Mouse (Mus musculus): ENCODE results near the gene Clcn7. TPM values are rescaled to one million over a fixed set of nuclear protein-coding genes. Genes with fewer than 3 reads are reported as not detected.

Gene Clcn7
- total and polyA plus RNA-seq, 3 experiments: 10.9 to 16.4 TPM; not detected in 1

GRCm38 (mm10) chr17:25188150-25189031, 55.2 kb downstream of the Clcn7 start, which contains the start of gene Unkl (continued):
- TF ChIP-seq NELFE (IDR thresholded peaks at IDR 0.05; ENCODE audit: low read depth, low read length): 0 out of 2 replicates have a peak, but pooled peaks have one; percentile 43
- TF ChIP-seq NRF1 (IDR thresholded peaks at IDR 0.05; ENCODE audit: insufficient read depth, low read depth, low read length, poor library complexity, severe bottlenecking): peak; percentile 76
- no peak for TF ChIP-seq USF2 (IDR thresholded peaks at IDR 0.05; ENCODE audit: borderline replicate concordance in 1 of 2, insufficient read depth in 1 of 2, low read depth in 1 of 2, low read length in 2 of 2)

- Histone ChIP-seq H3K79me2 (ENCODE audit: control insufficient read depth, insufficient read depth, low read length, poor library complexity) (peaks cover 35% of the 10 kb centered on the region), H3K4me1 (ENCODE audit: control insufficient read depth in 1 of 2, insufficient read depth in 2 of 2, low read length in 2 of 2) (peaks cover 4 to 13% of the 10 kb centered on the region in 2 experiments), H3K36me3 (ENCODE audit: control insufficient read depth in 1 of 2, insufficient read depth in 2 of 2, low read length in 2 of 2) (peaks cover 5 to 8% of the 10 kb centered on the region in 2 experiments; a peak in 3 of 4 replicates), H3K9me3 (replicated peaks; ENCODE audit: insufficient read depth, low read length) (no peaks in the 10 kb centered on the region), H3K9ac (ENCODE audit: control insufficient read depth, low read depth, low read length, poor library complexity, severe bottlenecking) (peak overlapping the region; percentile 92), H3K4me3 (ENCODE audit: control insufficient read depth in 1 of 2, insufficient read depth in 1 of 2, low read depth in 2 of 2, low read length in 2 of 2) (peak overlapping the region; percentile 83 to 98), H3K27me3 (ENCODE audit: control insufficient read depth in 1 of 2, insufficient read depth in 2 of 2, low read length in 2 of 2) (no peaks in the 10 kb centered on the region), H3K27ac (ENCODE audit: control insufficient read depth, low read depth, low read length) (no peak overlapping the region)
- TF ChIP-seq ELF1 (IDR thresholded peaks at IDR 0.05; ENCODE audit: low read depth, low read length) (no peak), KAT2A (conservative IDR thresholded peaks at IDR 0.05; ENCODE audit: low read depth, low read length) (no peak), TAL1 (IDR thresholded peaks at IDR 0.05; ENCODE audit: low read length) (no peak), CHD2 (IDR thresholded peaks at IDR 0.05; ENCODE audit: low read length) (no peak), ETS1 (IDR thresholded peaks at IDR 0.05; ENCODE audit: low read depth, low read length) (no peak), SIN3A (IDR thresholded peaks at IDR 0.05; ENCODE audit: low read length) (0 out of 2 replicates have a peak, but pooled peaks have one; percentile 36)
- no peak for DNase-seq (ENCODE audit: low read depth, low spot score)
These were observed 55.9 kb downstream of the Clcn7 start for GRCm38 (mm10) chr17:25189091-25189490.

DNA sequence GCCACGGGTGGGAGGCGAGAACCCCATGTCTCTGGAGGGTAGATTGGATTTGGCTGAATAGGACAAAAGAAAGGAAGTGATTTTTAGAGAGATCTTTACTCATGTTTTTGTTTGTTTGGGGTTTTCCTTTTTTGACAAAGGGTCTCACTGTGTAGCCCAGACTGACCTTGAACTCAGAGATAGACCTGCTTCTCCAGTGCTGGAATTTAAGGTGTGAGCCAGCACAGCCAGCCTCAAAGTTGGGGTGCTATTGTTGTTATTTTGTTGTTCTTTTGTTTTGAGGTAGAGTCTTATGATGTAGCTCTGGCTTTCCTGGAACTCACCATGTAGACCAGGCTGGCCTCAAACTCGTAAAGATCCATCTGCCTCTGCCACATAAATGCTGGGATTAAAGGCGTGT, 69.2 kb downstream of the Clcn7 start:
- Histone ChIP-seq H3K4me3 (ENCODE audit: control insufficient read depth in 1 of 2, insufficient read depth in 1 of 2, low read depth in 2 of 2, low read length in 2 of 2) (no peak overlapping the region), H3K27me3 (ENCODE audit: control insufficient read depth in 1 of 2, insufficient read depth in 2 of 2, low read length in 2 of 2) (no peaks in the 10 kb centered on the region), H3K9me3 (replicated peaks; ENCODE audit: insufficient read depth, low read length) (no peaks in the 10 kb centered on the region), H3K79me2 (ENCODE audit: control insufficient read depth, insufficient read depth, low read length, poor library complexity) (no peaks in the 10 kb centered on the region), H3K27ac (ENCODE audit: control insufficient read depth, low read depth, low read length) (no peak overlapping the region), H3K36me3 (ENCODE audit: control insufficient read depth in 1 of 2, insufficient read depth in 2 of 2, low read length in 2 of 2) (peaks cover 0 to 4% of the 10 kb centered on the region in 2 experiments; a peak in 2 of 4 replicates), H3K4me1 (ENCODE audit: control insufficient read depth in 1 of 2, insufficient read depth in 2 of 2, low read length in 2 of 2) (no peaks in the 10 kb centered on the region), H3K9ac (ENCODE audit: control insufficient read depth, low read depth, low read length, poor library complexity, severe bottlenecking) (no peak overlapping the region)
- DNase-seq (ENCODE audit: low read depth, low spot score): no peak
- TF ChIP-seq GABPA (IDR thresholded peaks at IDR 0.05; ENCODE audit: low read depth, low read length) (no peak), MXI1 (IDR thresholded peaks at IDR 0.05; ENCODE audit: low read depth, low read length) (no peak), ZC3H11A (IDR thresholded peaks at IDR 0.05; ENCODE audit: low read depth, low read length) (no peak), TAL1 (IDR thresholded peaks at IDR 0.05; ENCODE audit: low read length) (no peak), CHD2 (IDR thresholded peaks at IDR 0.05; ENCODE audit: low read length) (no peak), USF1 (IDR thresholded peaks at IDR 0.05; ENCODE audit: low read depth, low read length) (no peak)
